Mouse (Mus musculus): ENCODE data around the gene Ikzf1. TPM values are rescaled to one million over a fixed set of nuclear protein-coding genes. Genes with fewer than 3 reads are reported as not detected.

The Ikzf1 gene
- polyA plus RNA-seq, 1 experiment from 2014 or later: 15.1 TPM

- H3K27ac ChIP-seq (ENCODE audit: low read length): no peak overlapping the region
- H3K4me1 ChIP-seq (ENCODE audit: control insufficient read depth, insufficient read depth, low read length): peaks cover 2% of the 10 kb centered on the region; the same call in 1 of the 2 replicates
- no peaks in the 10 kb centered on the region for H3K36me3 ChIP-seq (ENCODE audit: control insufficient read depth, insufficient read depth)
- ATAC-seq (replicated peaks; ENCODE audit: extremely low read depth, insufficient read depth, low FRiP score): no peak
- H3K9ac ChIP-seq (ENCODE audit: low read length): no peak overlapping the region
- H3K9me3 ChIP-seq (replicated peaks; ENCODE audit: control insufficient read depth, low read length): no peaks in the 10 kb centered on the region
- H3K27me3 ChIP-seq (ENCODE audit: control insufficient read depth, insufficient read depth, low read length): no peaks in the 10 kb centered on the region
- no peak overlapping the region for H3K4me3 ChIP-seq (ENCODE audit: low read length)
- no peak overlapping the region for H3K4me2 ChIP-seq (ENCODE audit: low read depth, low read length)
These were observed 25.9 kb downstream of the Ikzf1 start for GRCm38 (mm10) chr11:11710718-11711117.

GRCm38 (mm10) chr11:11711748-11712147, 26.9 kb downstream of the Ikzf1 start:
- H3K4me1 ChIP-seq (ENCODE audit: control insufficient read depth, insufficient read depth, low read length): peaks cover 2% of the 10 kb centered on the region; the same call in 1 of the 2 replicates
- no peak overlapping the region for H3K4me2 ChIP-seq (ENCODE audit: low read depth, low read length)
- H3K4me3 ChIP-seq (ENCODE audit: low read length): no peak overlapping the region
- no peaks in the 10 kb centered on the region for H3K9me3 ChIP-seq (replicated peaks; ENCODE audit: control insufficient read depth, low read length)
- H3K9ac ChIP-seq (ENCODE audit: low read length): no peak overlapping the region; the same call in 1 of the 2 replicates
- no peaks in the 10 kb centered on the region for H3K27me3 ChIP-seq (ENCODE audit: control insufficient read depth, insufficient read depth, low read length)
- H3K36me3 ChIP-seq (ENCODE audit: control insufficient read depth, insufficient read depth): no peaks in the 10 kb centered on the region
- 28% methylated on average over 7 of the region's 7 CpGs for WGBS
- no peak overlapping the region for H3K27ac ChIP-seq (ENCODE audit: low read length)
- ATAC-seq (replicated peaks; ENCODE audit: extremely low read depth, insufficient read depth, low FRiP score): no peak

- no peaks in the 10 kb centered on the region for H3K27me3 ChIP-seq (ENCODE audit: control insufficient read depth, insufficient read depth, low read length)
- H3K4me3 ChIP-seq (ENCODE audit: low read length): no peak overlapping the region
- no peak overlapping the region for H3K4me2 ChIP-seq (ENCODE audit: low read depth, low read length)
- ATAC-seq (replicated peaks; ENCODE audit: extremely low read depth, insufficient read depth, low FRiP score): no peak
- H3K36me3 ChIP-seq (ENCODE audit: control insufficient read depth, insufficient read depth): no peaks in the 10 kb centered on the region
- H3K9me3 ChIP-seq (replicated peaks; ENCODE audit: control insufficient read depth, low read length): no peaks in the 10 kb centered on the region
- peaks cover 2% of the 10 kb centered on the region; the same call in 1 of the 2 replicates for H3K4me1 ChIP-seq (ENCODE audit: control insufficient read depth, insufficient read depth, low read length)
- WGBS: 58% methylated on average over 2 of the region's 2 CpGs
- H3K27ac ChIP-seq (ENCODE audit: low read length): no peak overlapping the region
- H3K9ac ChIP-seq (ENCODE audit: low read length): no peak overlapping the region
These were observed 29.9 kb downstream of the Ikzf1 start for GRCm38 (mm10) chr11:11714676-11715075.

GRCm38 (mm10) chr11:11715963-11716691, 31.3 kb downstream of the Ikzf1 start:
- H3K4me1 ChIP-seq (ENCODE audit: control insufficient read depth, insufficient read depth, low read length): peaks cover 2% of the 10 kb centered on the region; the same call in 1 of the 2 replicates
- no peaks in the 10 kb centered on the region for H3K9me3 ChIP-seq (replicated peaks; ENCODE audit: control insufficient read depth, low read length)
- no peak overlapping the region for H3K4me2 ChIP-seq (ENCODE audit: low read depth, low read length)
- ATAC-seq (replicated peaks; ENCODE audit: extremely low read depth, insufficient read depth, low FRiP score): no peak
- 65% methylated on average over 7 of the region's 7 CpGs for WGBS
- no peak overlapping the region for H3K4me3 ChIP-seq (ENCODE audit: low read length)
- H3K27me3 ChIP-seq (ENCODE audit: control insufficient read depth, insufficient read depth, low read length): no peaks in the 10 kb centered on the region
- H3K9ac ChIP-seq (ENCODE audit: low read length): no peak overlapping the region
- H3K36me3 ChIP-seq (ENCODE audit: control insufficient read depth, insufficient read depth): no peaks in the 10 kb centered on the region
- peak overlapping the region; percentile 11; the same call in 1 of the 2 replicates for H3K27ac ChIP-seq (ENCODE audit: low read length)

- Histone ChIP-seq H3K4me1 (ENCODE audit: control insufficient read depth, insufficient read depth, low read length) (peaks cover 1% of the 10 kb centered on the region; the same call in 1 of the 2 replicates), H3K9me3 (replicated peaks; ENCODE audit: control insufficient read depth, low read length) (no peaks in the 10 kb centered on the region), H3K36me3 (ENCODE audit: control insufficient read depth, insufficient read depth) (no peaks in the 10 kb centered on the region), H3K9ac (ENCODE audit: low read length) (no peak overlapping the region), H3K4me2 (ENCODE audit: low read depth, low read length) (no peak overlapping the region), H3K27ac (ENCODE audit: low read length) (no peak overlapping the region), H3K27me3 (ENCODE audit: control insufficient read depth, insufficient read depth, low read length) (no peaks in the 10 kb centered on the region), H3K4me3 (ENCODE audit: low read length) (no peak overlapping the region)
- ATAC-seq (replicated peaks; ENCODE audit: extremely low read depth, insufficient read depth, low FRiP score): no peak
- 65% methylated on average over 2 of the region's 2 CpGs for WGBS
These were observed 31.9 kb downstream of the Ikzf1 start for GRCm38 (mm10) chr11:11716692-11717037.

GRCm38 (mm10) chr11:11717606-11718167, 32.9 kb downstream of the Ikzf1 start:
- H3K9ac ChIP-seq (ENCODE audit: low read length): no peak overlapping the region
- no peak overlapping the region for H3K27ac ChIP-seq (ENCODE audit: low read length)
- no peaks in the 10 kb centered on the region for H3K4me1 ChIP-seq (ENCODE audit: control insufficient read depth, insufficient read depth, low read length)
- no peak overlapping the region for H3K4me2 ChIP-seq (ENCODE audit: low read depth, low read length)
- no peak for ATAC-seq (replicated peaks; ENCODE audit: extremely low read depth, insufficient read depth, low FRiP score)
- no peak overlapping the region for H3K4me3 ChIP-seq (ENCODE audit: low read length)
- 69% methylated on average over 4 of the region's 4 CpGs for WGBS
- H3K27me3 ChIP-seq (ENCODE audit: control insufficient read depth, insufficient read depth, low read length): no peaks in the 10 kb centered on the region
- no peaks in the 10 kb centered on the region for H3K36me3 ChIP-seq (ENCODE audit: control insufficient read depth, insufficient read depth)
- H3K9me3 ChIP-seq (replicated peaks; ENCODE audit: control insufficient read depth, low read length): no peaks in the 10 kb centered on the region

- Histone ChIP-seq H3K4me1 (ENCODE audit: control insufficient read depth, insufficient read depth, low read length) (no peaks in the 10 kb centered on the region), H3K36me3 (ENCODE audit: control insufficient read depth, insufficient read depth) (no peaks in the 10 kb centered on the region), H3K9ac (ENCODE audit: low read length) (no peak overlapping the region), H3K4me3 (ENCODE audit: low read length) (no peak overlapping the region), H3K27me3 (ENCODE audit: control insufficient read depth, insufficient read depth, low read length) (no peaks in the 10 kb centered on the region), H3K4me2 (ENCODE audit: low read depth, low read length) (no peak overlapping the region), H3K9me3 (replicated peaks; ENCODE audit: control insufficient read depth, low read length) (no peaks in the 10 kb centered on the region), H3K27ac (ENCODE audit: low read length) (no peak overlapping the region)
- 73% methylated on average over 5 of the region's 5 CpGs for WGBS
- no peak for ATAC-seq (replicated peaks; ENCODE audit: extremely low read depth, insufficient read depth, low FRiP score)
These were observed 34.9 kb downstream of the Ikzf1 start for GRCm38 (mm10) chr11:11719748-11720147.

- no peaks in the 10 kb centered on the region for H3K36me3 ChIP-seq (ENCODE audit: control insufficient read depth, insufficient read depth)
- H3K4me2 ChIP-seq (ENCODE audit: low read depth, low read length): no peak overlapping the region
- no peaks in the 10 kb centered on the region for H3K9me3 ChIP-seq (replicated peaks; ENCODE audit: control insufficient read depth, low read length)
- WGBS: 74% methylated on average over 11 of the region's 11 CpGs
- no peak overlapping the region for H3K9ac ChIP-seq (ENCODE audit: low read length)
- no peaks in the 10 kb centered on the region for H3K27me3 ChIP-seq (ENCODE audit: control insufficient read depth, insufficient read depth, low read length)
- H3K4me1 ChIP-seq (ENCODE audit: control insufficient read depth, insufficient read depth, low read length): no peaks in the 10 kb centered on the region
- H3K27ac ChIP-seq (ENCODE audit: low read length): peak overlapping the region; percentile 43; the same call in 1 of the 2 replicates
- no peak overlapping the region for H3K4me3 ChIP-seq (ENCODE audit: low read length)
- 0 out of 2 replicates have a peak, but pooled peaks have one; percentile 30 for ATAC-seq (replicated peaks; ENCODE audit: extremely low read depth, insufficient read depth, low FRiP score)
These were observed 40.6 kb downstream of the Ikzf1 start for GRCm38 (mm10) chr11:11725252-11725875.

All from heart, embryonic 16.5 days (tissue).